Mouse (Mus musculus): ENCODE measurements around the gene Nipbl. TPM values are rescaled to one million over a fixed set of nuclear protein-coding genes. Genes with fewer than 3 reads are reported as not detected.

Gene Nipbl
- polyA plus RNA-seq, 1 experiment from 2014 or later, result 17.9 TPM

- WGBS, result 97% methylated on average over 2 of the region's 2 CpGs
- Histone ChIP-seq H3K9me3 (no peaks in the 10 kb centered on the region), H3K9ac (no peak overlapping the region), H3K4me3 (no peak overlapping the region), H3K4me1 (replicated peaks) (no peaks in the 10 kb centered on the region), H3K27me3 (no peaks in the 10 kb centered on the region), H3K36me3 (peaks cover 63% of the 10 kb centered on the region), H3K27ac (no peak overlapping the region), H3K4me2 (no peak overlapping the region)
- ATAC-seq (ENCODE audit: low FRiP score), result no peak
Measured at GRCm38 (mm10) chr15:8324833-8325232, 119.4 kb downstream of the Nipbl start.

- Histone ChIP-seq H3K9me3 (no peaks in the 10 kb centered on the region), H3K27ac (no peak overlapping the region), H3K4me2 (no peak overlapping the region), H3K9ac (no peak overlapping the region), H3K4me1 (replicated peaks) (no peaks in the 10 kb centered on the region), H3K36me3 (peaks cover 62% of the 10 kb centered on the region), H3K27me3 (no peaks in the 10 kb centered on the region), H3K4me3 (no peak overlapping the region)
- WGBS, result 93% methylated on average over 4 of the region's 4 CpGs
- no peak for ATAC-seq (ENCODE audit: low FRiP score)
Measured at GRCm38 (mm10) chr15:8324061-8324460, 120.2 kb downstream of the Nipbl start.

GRCm38 (mm10) chr15:8321491-8321890 is 122.8 kb downstream of the Nipbl start:
- H3K4me2 ChIP-seq, result no peak overlapping the region
- 96% methylated on average over 5 of the region's 5 CpGs for WGBS
- no peaks in the 10 kb centered on the region for H3K4me1 ChIP-seq (replicated peaks)
- H3K36me3 ChIP-seq, result peaks cover 59% of the 10 kb centered on the region
- H3K9me3 ChIP-seq, result no peaks in the 10 kb centered on the region
- no peaks in the 10 kb centered on the region for H3K27me3 ChIP-seq
- no peak for ATAC-seq (ENCODE audit: low FRiP score)
- H3K9ac ChIP-seq, result no peak overlapping the region
- H3K27ac ChIP-seq, result no peak overlapping the region
- H3K4me3 ChIP-seq, result no peak overlapping the region

- peaks cover 48% of the 10 kb centered on the region for H3K36me3 ChIP-seq
- H3K4me1 ChIP-seq (replicated peaks), result no peaks in the 10 kb centered on the region
- H3K4me2 ChIP-seq, result no peak overlapping the region
- WGBS, result 98% methylated on average over 5 of the region's 5 CpGs
- H3K9ac ChIP-seq, result no peak overlapping the region
- no peak for ATAC-seq (ENCODE audit: low FRiP score)
- H3K4me3 ChIP-seq, result no peak overlapping the region
- H3K27me3 ChIP-seq, result no peaks in the 10 kb centered on the region
- no peaks in the 10 kb centered on the region for H3K9me3 ChIP-seq
- no peak overlapping the region for H3K27ac ChIP-seq
Measured at GRCm38 (mm10) chr15:8319191-8319590, 125.1 kb downstream of the Nipbl start.

- Histone ChIP-seq H3K9ac (no peak overlapping the region), H3K9me3 (no peaks in the 10 kb centered on the region), H3K27me3 (no peaks in the 10 kb centered on the region), H3K4me2 (no peak overlapping the region), H3K4me1 (replicated peaks) (no peaks in the 10 kb centered on the region), H3K27ac (no peak overlapping the region), H3K36me3 (peaks cover 48% of the 10 kb centered on the region), H3K4me3 (no peak overlapping the region)
- 91% methylated on average over 4 of the region's 4 CpGs for WGBS
- no peak for ATAC-seq (ENCODE audit: low FRiP score)
Measured at GRCm38 (mm10) chr15:8317381-8317780, 126.9 kb downstream of the Nipbl start.

- Histone ChIP-seq H3K36me3 (peaks cover 58% of the 10 kb centered on the region), H3K9ac (no peak overlapping the region), H3K27ac (no peak overlapping the region), H3K4me3 (no peak overlapping the region), H3K27me3 (no peaks in the 10 kb centered on the region), H3K4me2 (no peak overlapping the region), H3K4me1 (replicated peaks) (no peaks in the 10 kb centered on the region), H3K9me3 (no peaks in the 10 kb centered on the region)
- no peak for ATAC-seq (ENCODE audit: low FRiP score)
- WGBS, result 95% methylated on average over 1 of the region's 1 CpGs
Measured at GRCm38 (mm10) chr15:8305474-8305873, 138.8 kb downstream of the Nipbl start.

- Histone ChIP-seq H3K4me3 (no peak overlapping the region), H3K27ac (no peak overlapping the region), H3K9ac (no peak overlapping the region), H3K4me1 (replicated peaks) (no peaks in the 10 kb centered on the region), H3K4me2 (no peak overlapping the region), H3K36me3 (peaks cover 67% of the 10 kb centered on the region), H3K27me3 (no peaks in the 10 kb centered on the region), H3K9me3 (no peaks in the 10 kb centered on the region)
- ATAC-seq (ENCODE audit: low FRiP score), result no peak
- 93% methylated on average over 10 of the region's 10 CpGs for WGBS
Measured at GRCm38 (mm10) chr15:8302944-8303343, 141.3 kb downstream of the Nipbl start.

- no peak overlapping the region for H3K9ac ChIP-seq
- no peak overlapping the region for H3K4me3 ChIP-seq
- H3K4me2 ChIP-seq, result no peak overlapping the region
- H3K27ac ChIP-seq, result no peak overlapping the region
- no peak for ATAC-seq (ENCODE audit: low FRiP score)
- no peaks in the 10 kb centered on the region for H3K27me3 ChIP-seq
- no peaks in the 10 kb centered on the region for H3K9me3 ChIP-seq
- peaks cover 86% of the 10 kb centered on the region for H3K36me3 ChIP-seq
- 95% methylated on average over 6 of the region's 6 CpGs for WGBS
- no peaks in the 10 kb centered on the region for H3K4me1 ChIP-seq (replicated peaks)
Measured at GRCm38 (mm10) chr15:8294150-8294549, 150.1 kb downstream of the Nipbl start.

- no peak overlapping the region for H3K27ac ChIP-seq
- no peak overlapping the region for H3K4me2 ChIP-seq
- no peak overlapping the region for H3K9ac ChIP-seq
- H3K27me3 ChIP-seq, result no peaks in the 10 kb centered on the region
- H3K4me3 ChIP-seq, result no peak overlapping the region
- H3K9me3 ChIP-seq, result no peaks in the 10 kb centered on the region
- WGBS, result 95% methylated on average over 14 of the region's 14 CpGs
- no peaks in the 10 kb centered on the region for H3K4me1 ChIP-seq (replicated peaks)
- no peak for ATAC-seq (ENCODE audit: low FRiP score)
- H3K36me3 ChIP-seq, result peaks cover 62% of the 10 kb centered on the region
Measured at GRCm38 (mm10) chr15:8291251-8291650, 153.0 kb downstream of the Nipbl start.

- Histone ChIP-seq H3K27me3 (no peaks in the 10 kb centered on the region), H3K9ac (no peak overlapping the region), H3K27ac (no peak overlapping the region), H3K4me2 (no peak overlapping the region), H3K36me3 (no peaks in the 10 kb centered on the region), H3K4me1 (replicated peaks) (0 out of 2 replicates have a peak, but pooled peaks cover 2% of the 10 kb centered on the region), H3K9me3 (no peaks in the 10 kb centered on the region), H3K4me3 (no peak overlapping the region)
- ATAC-seq (ENCODE audit: low FRiP score), result no peak
- 92% methylated on average over 2 of the region's 2 CpGs for WGBS
Measured at GRCm38 (mm10) chr15:8282155-8282554, 162.1 kb downstream of the Nipbl start.

- no peak for ATAC-seq (ENCODE audit: low FRiP score)
- WGBS, result 88% methylated on average over 7 of the region's 7 CpGs
Measured at GRCm38 (mm10) chr15:8281701-8282100, 162.6 kb downstream of the Nipbl start.

GRCm38 (mm10) chr15:8279929-8280610 is 164.2 kb downstream of the Nipbl start:
- Histone ChIP-seq H3K4me2 (peak overlapping the region; percentile 55), H3K9me3 (peaks cover 4% of the 10 kb centered on the region), H3K4me1 (replicated peaks) (0 out of 2 replicates have a peak, but pooled peaks cover 2% of the 10 kb centered on the region), H3K9ac (no peak overlapping the region), H3K36me3 (peaks cover 6% of the 10 kb centered on the region), H3K27me3 (no peaks in the 10 kb centered on the region), H3K4me3 (peak overlapping the region; percentile 26; the same call in 1 of the 2 replicates), H3K27ac (no peak overlapping the region)
- ATAC-seq (ENCODE audit: low FRiP score), result 0 out of 2 replicates have a peak, but pooled peaks have one; percentile 61
- 63% methylated on average over 20 of the region's 20 CpGs for WGBS

More at GRCm38 (mm10) chr15:8281701-8282100, 162.6 kb downstream of the Nipbl start:
- H3K9ac ChIP-seq, result no peak overlapping the region
- no peaks in the 10 kb centered on the region for H3K9me3 ChIP-seq
- no peak overlapping the region for H3K4me3 ChIP-seq
- no peaks in the 10 kb centered on the region for H3K36me3 ChIP-seq
- 0 out of 2 replicates have a peak, but pooled peaks cover 2% of the 10 kb centered on the region for H3K4me1 ChIP-seq (replicated peaks)
- H3K27me3 ChIP-seq, result no peaks in the 10 kb centered on the region
- no peak overlapping the region for H3K27ac ChIP-seq
- H3K4me2 ChIP-seq, result no peak overlapping the region

- 42% methylated on average over 13 of the region's 17 CpGs for WGBS
- 0 out of 2 replicates have a peak, but pooled peaks have one; percentile 21 for ATAC-seq (ENCODE audit: low FRiP score)
- Histone ChIP-seq H3K27me3 (no peaks in the 10 kb centered on the region), H3K4me1 (replicated peaks) (0 out of 2 replicates have a peak, but pooled peaks cover 2% of the 10 kb centered on the region), H3K36me3 (peaks cover 13% of the 10 kb centered on the region), H3K9ac (peak overlapping the region; percentile 51), H3K4me3 (peak overlapping the region; percentile 26), H3K9me3 (peaks cover 4% of the 10 kb centered on the region), H3K4me2 (peak overlapping the region; percentile 55), H3K27ac (no peak overlapping the region)
Measured at GRCm38 (mm10) chr15:8279320-8279779, 164.9 kb downstream of the Nipbl start.

Measured in hindbrain, embryonic 13.5 days (tissue).